Mouse (Mus musculus) spleen, embryonic (tissue): ENCODE results near the gene Ddr1.

Experiments
- CTCF ChIA-PET: fragments of 350-600 bp; sonication (Branson Sonifier 250); formaldehyde crosslinking; loops from one replicate; lab custom pipeline; 2022; lab: Charles Lee

The Ddr1 gene

DNA sequence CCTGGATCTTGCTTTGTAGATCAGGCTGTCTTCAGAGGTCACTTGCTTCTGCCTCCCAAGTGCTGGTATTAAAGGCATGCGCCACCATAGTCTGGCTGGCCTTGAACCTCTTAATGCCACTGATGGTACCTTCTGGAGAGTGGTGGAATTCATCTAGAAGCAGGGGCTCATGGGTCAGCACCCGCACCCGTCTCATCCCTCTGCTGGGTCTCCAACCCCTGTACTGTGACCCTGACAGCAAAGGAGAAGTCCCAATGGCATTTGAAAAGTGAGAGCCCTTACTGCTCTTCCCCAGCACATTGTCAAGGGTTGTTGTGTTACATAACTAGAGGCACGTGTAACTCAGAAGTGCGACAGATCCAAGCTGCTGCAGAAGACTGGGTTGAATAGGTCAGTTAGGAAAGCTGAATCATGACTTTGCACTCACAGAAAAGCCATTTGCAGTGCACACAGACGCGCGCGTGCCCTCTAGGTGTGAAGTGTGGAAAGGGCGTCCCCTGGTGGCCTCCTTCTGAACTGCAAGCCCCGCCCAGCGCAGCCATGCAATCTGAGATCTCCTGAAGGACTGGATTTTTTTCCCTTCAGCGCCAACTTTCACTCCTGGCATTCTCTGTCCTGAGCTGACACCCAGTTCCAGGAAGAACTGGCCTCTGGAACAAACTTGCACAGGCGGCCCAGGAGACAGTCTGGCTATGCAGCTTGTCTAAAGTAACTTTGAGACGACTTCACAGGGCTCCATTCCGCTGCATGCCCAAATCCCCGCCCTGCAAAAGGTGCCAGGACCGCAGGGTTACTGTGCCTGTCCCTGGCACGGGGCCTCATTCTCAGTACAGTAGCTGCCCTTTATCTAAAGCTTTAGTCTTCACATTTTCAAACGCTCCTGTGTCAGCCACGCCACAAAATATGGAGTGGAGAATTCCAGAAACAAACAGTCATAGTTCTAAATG, 21.1 kb upstream of the Ddr1 start:
- CTCF ChIA-PET, result interaction anchor here (0.6 to 1.5 kb wide), 4 partner anchors 11 to 481 kb away, joined by 3 to 4 read pairs (median 4); no protein-coding TSS in a partner anchor

DNA sequence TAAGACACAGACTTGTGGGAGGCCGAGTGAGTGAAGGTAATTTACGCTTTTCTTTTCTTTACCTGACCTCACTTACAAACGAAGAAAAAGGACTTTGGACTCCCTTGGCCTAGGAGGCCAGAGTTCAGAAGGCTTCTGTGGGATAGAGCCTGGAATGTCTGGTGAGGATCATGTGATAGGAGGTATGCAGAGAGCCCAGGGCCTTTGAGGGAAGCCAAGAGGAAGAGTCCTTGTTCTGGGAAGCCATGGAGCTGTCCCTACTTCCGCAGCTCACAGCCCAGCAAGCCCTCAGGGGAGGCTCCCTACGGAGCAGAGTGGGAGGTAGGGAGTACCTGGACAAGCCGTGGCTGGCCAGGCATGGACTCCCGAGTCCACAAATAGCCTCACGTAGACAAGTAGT, 17.3 kb upstream of the Ddr1 start:
- CTCF ChIA-PET, result no interaction called here

- CTCF ChIA-PET, result interaction anchor here (0.6 kb wide), 1 partner anchor 15 kb away, joined by 4 read pairs; no protein-coding TSS in a partner anchor
These were observed 15.9 kb upstream of the Ddr1 start for GRCm38 (mm10) chr17:35720340-35720727.

DNA sequence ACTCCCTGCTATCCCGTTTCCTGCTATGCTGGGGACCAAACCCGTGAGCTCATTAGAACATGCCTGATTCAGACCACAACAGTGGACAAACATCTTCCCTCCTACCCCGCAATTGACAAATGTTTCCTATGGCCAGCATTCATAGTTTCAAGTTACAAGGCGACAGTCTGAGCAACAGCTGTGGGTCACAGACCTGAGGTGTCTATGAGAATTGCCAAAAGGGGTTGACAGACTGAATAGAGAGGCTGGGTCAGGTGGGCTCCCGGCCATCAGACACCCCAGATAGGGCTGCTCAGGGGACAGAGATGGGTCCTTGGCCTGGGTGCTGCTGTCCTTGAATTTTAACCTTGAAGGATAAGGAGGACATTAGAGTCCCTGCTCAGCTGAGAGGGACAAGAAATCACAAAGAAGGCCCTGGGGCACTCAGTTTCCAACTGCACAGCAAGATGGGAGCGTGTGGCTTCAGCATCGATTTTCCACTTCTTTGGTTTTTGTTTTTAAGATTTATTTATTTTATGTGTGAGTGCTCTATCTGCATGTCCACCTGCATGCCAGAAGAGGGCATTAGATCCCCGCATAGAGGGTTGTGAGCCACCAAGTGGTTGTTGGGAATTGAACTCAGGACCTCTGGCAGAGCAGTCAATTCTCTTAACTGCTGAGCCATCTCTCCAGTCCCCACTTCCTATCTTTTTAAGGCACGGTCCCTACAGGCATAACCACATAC, 15.4 kb upstream of the Ddr1 start:
- CTCF ChIA-PET, result no interaction called here

GRCm38 (mm10) chr17:35717080-35717479, 12.7 kb upstream of the Ddr1 start:
- CTCF ChIA-PET, result no interaction called here

- CTCF ChIA-PET, result no interaction called here
These were observed 11.7 kb upstream of the Ddr1 start for GRCm38 (mm10) chr17:35716114-35716513.

DNA sequence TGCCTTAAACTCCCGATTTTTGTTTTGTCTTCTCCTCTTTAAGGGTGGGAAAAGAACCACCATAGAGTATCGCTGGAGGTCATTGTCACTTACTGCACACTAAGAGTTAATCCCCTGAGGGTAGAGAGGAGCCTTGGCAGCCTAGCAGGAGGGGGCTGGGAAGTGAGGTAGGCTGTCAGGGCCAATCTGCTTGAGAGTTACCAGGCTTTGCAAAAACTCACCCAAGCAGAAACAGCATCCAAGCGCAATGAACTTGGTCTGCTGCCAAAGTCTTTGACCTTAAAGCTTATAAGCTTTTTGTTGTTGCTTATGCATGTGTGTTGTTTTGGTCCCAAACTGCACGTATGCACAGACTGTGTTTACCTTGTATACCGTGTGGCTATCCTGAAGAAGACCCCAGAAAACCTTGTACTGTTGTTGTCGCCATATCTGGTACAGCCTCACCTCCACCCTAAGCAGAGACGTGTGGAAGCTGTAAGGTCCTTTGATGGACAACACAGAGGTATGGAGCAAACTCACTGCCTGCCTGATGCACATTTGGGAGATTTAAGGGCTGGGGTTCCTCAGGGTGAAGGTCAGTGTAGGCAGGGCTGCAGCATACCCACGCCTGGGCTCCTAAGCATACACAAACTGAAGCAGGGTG, 6.4 kb upstream of the Ddr1 start:
- CTCF ChIA-PET, result no interaction called here

DNA sequence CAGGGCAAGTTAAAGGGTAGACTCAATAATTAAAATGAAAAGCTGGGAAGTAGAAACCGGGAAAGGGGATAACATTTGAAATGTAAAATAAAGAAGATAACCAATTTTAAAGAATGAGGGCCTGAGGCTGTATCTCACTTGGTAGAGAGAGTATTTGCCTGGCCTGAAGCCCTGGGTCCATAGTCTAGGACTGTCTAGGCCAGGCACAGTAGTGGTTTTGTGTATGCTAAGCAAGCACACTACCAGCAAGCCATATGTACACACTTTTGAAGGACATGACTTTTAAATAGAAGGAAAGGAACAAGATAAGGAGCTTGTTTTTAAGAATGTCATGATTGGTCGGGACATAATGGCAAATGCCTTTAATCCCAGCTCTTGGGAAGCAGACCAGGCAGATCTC, 4.2 kb upstream of the Ddr1 start:
- CTCF ChIA-PET, result interaction anchor here (0.6 kb wide), 1 partner anchor 109 kb away, joined by 8 read pairs; no protein-coding TSS in a partner anchor

GRCm38 (mm10) chr17:35707929-35708328, 3.5 kb upstream of the Ddr1 start:
- CTCF ChIA-PET, result interaction anchor here (0.8 kb wide), 1 partner anchor 28 kb away, joined by 3 read pairs; no protein-coding TSS in a partner anchor

DNA sequence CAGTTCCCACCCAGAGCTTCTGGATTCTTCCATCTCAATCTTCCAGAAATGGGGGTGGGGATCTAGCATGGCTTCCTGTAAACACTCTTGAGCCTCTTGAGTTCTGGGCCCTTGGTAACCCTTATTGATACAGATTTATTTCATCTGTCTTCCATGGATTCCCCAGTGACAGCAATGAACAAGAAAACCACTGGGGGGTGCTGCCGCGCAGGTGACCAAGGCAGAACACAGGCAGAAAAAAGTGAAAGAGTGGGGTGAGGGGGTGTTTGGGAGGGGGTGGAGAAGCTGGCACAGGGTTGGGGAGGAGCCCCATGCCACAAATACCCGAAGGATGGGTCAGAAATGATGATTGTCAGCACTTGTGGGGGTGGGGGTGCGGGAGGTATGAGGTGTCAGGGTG, 1.4 kb upstream of the Ddr1 start:
- CTCF ChIA-PET, result interaction anchor here (0.6 to 0.7 kb wide), 4 partner anchors 12 to 71 kb away, joined by 4 to 7 read pairs (median 5); no protein-coding TSS in a partner anchor

GRCm38 (mm10) chr17:35703751-35704271, 610 bp downstream of the Ddr1 start:
- CTCF ChIA-PET, result no interaction called here

DNA sequence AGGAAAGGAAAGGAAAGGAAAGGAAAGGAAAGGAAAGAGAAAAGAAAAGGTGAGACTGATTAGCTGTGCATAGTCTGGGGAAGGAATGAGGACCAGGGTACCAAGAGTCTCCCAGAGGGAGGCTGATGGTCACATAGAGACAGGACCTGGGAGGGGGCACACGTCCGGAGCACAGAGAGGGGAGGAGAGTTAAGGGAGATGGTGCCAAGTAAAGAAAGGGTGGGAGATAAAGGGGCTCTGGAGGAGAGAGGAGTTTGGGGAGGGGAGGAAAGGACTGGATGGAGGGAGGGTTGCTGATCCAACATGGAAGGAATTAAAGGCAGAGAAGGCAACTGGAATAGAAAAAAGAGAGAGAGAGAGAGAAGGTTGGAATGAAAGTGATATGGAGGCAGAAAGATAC, 1.4 kb downstream of the Ddr1 start:
- CTCF ChIA-PET, result interaction anchor here (1.3 kb wide), 1 partner anchor 23 kb away, joined by 3 read pairs; no protein-coding TSS in a partner anchor

- CTCF ChIA-PET, result interaction anchor here (1.3 kb wide), 1 partner anchor 23 kb away, joined by 3 read pairs; no protein-coding TSS in a partner anchor
These were observed 1.8 kb downstream of the Ddr1 start for GRCm38 (mm10) chr17:35702605-35703004.

GRCm38 (mm10) chr17:35701978-35702461, 2.4 kb downstream of the Ddr1 start:
- CTCF ChIA-PET, result interaction anchor here (1.3 kb wide), 1 partner anchor 24 kb away, joined by 3 read pairs; no protein-coding TSS in a partner anchor

- CTCF ChIA-PET, result no interaction called here
These were observed 3.0 kb downstream of the Ddr1 start for GRCm38 (mm10) chr17:35701203-35701977.

- CTCF ChIA-PET, result no interaction called here
These were observed 4.0 kb downstream of the Ddr1 start for GRCm38 (mm10) chr17:35700371-35700961.

- CTCF ChIA-PET, result no interaction called here
These were observed 4.5 kb downstream of the Ddr1 start for GRCm38 (mm10) chr17:35699919-35700318.

GRCm38 (mm10) chr17:35698501-35698883, 5.9 kb downstream of the Ddr1 start:
- CTCF ChIA-PET, result no interaction called here

DNA sequence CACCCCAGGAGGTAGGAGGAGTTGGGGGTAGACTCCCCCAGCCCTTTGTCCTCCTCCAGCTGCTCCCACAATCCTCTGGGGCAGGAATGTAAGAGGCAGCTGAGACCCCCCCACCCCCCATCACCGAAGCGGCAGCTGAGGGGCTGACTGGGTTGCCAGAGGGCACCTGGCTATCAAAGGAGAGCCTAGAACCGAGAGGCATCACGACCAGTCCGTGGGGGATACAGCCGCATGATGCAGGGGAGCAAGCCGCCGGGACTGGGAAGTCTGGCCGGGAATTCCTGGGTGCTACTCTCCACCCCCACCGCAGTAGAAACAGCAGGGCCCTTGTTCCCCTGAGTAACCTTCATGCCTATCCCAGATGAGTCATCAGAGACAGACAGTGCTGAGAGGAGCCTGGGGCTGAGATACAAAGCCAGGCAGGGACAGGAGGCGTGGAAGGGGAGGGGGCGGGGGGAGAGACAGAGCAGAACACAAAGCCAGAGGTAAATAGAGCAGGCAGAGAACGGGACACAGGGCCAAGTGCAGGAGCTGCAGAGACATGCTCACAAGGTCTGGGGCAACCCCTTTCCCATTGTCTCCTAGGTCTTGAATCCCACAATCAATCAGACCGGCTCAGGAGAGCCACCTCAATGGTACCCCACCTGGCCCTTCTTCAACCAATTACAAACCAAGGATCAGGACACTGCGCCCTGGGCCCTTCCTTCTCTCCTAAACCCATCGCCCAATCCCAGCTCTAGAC, 6.5 kb downstream of the Ddr1 start:
- CTCF ChIA-PET, result no interaction called here
